Mouse (Mus musculus) ES-Bruce4 (cell line): ENCODE results near the gene Sema4c.

ENCODE experiments used
- EP300 ChIP-seq: IDR thresholded peaks from 2 replicates; pipeline ENCODE4 v1.6.1; 2011; ENCODE audit warnings: low read depth, low read length; ENCODE audit not compliant: insufficient read depth
- POLR2A ChIP-seq: IDR thresholded peaks from one replicate; pipeline ENCODE4 v1.8.1; 2011; ENCODE audit warnings: low read length; ENCODE audit not compliant: insufficient read depth

DNA sequence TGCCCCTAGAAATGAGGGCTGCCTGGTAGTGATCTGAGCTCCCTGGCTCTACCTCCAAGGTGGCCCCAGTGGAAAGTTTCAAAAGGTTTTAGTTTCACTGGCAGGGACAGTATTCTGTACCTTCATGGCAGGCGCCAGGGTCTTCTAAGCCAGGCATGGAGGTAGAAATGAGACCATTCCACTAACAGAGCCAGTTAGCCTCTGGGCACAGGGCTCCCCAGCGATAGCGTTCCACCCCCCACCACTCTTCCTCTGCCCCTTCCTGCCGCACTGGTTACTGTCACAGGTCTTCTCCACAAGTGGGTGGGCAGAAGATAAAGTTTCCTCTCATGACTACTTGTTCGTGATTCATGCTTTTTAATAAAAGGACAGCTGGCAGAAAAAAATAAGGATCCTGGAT, 1.7 kb upstream of the Sema4c start:
- no peak for TF ChIP-seq POLR2A
- TF ChIP-seq EP300, result no peak
